In genomic region chr10:50910400-50910799, GRCm38 (mm10) we compare ENCODE assay signal across 8 mouse cellular contexts. TPM values are rescaled to one million over a fixed set of nuclear protein-coding genes. Genes with fewer than 3 reads are reported as not detected.
A peak's percentile ranks its signal among the peaks of the same experiment; 100 is the strongest.
DNase-seq lines count a peak whose midpoint lies in the region; ATAC-seq and TF ChIP-seq lines count a peak whose summit lies in the region.

No protein-coding gene starts in this region.

- no peak for TF ChIP-seq CTCF in layer of hippocampus, adult 2 months (conservative IDR thresholded peaks at IDR 0.05)

- peaks cover 76% of the 10 kb centered on the region for H3K27me3 ChIP-seq in lung, embryonic 15.5 days
- peaks cover 69% of the 10 kb centered on the region for H3K27me3 ChIP-seq in forebrain, embryonic 11.5 days (ENCODE audit: control insufficient read depth, insufficient read depth, low read length)
- peaks cover 56% of the 10 kb centered on the region for H3K27me3 ChIP-seq in limb, embryonic 11.5 days (ENCODE audit: control insufficient read depth, insufficient read depth, low read length)
- H3K27me3 ChIP-seq in neural tube, embryonic 14.5 days (ENCODE audit: control insufficient read depth, insufficient read depth, low read length) = peaks cover 65% of the 10 kb centered on the region

- H3K27ac ChIP-seq in lung, embryonic 15.5 days = no peak overlapping the region
- H3K27ac ChIP-seq in forebrain, embryonic 11.5 days (ENCODE audit: low read depth, low read length) = no peak overlapping the region
- no peak overlapping the region for H3K27ac ChIP-seq in limb, embryonic 11.5 days (replicated peaks; ENCODE audit: low read depth, low read length)
- H3K27ac ChIP-seq in neural tube, embryonic 14.5 days (ENCODE audit: low read depth, low read length) = no peak overlapping the region
- no peak overlapping the region for H3K27ac ChIP-seq in layer of hippocampus, adult 2 months

- H3K9ac ChIP-seq in lung, embryonic 15.5 days = no peak overlapping the region
- no peak overlapping the region for H3K9ac ChIP-seq in forebrain, embryonic 11.5 days (ENCODE audit: low read length)
- no peak overlapping the region for H3K9ac ChIP-seq in limb, embryonic 11.5 days (ENCODE audit: low read length)
- no peak overlapping the region for H3K9ac ChIP-seq in neural tube, embryonic 14.5 days (replicated peaks; ENCODE audit: low read depth, low read length)

- no peak for DNase-seq in lung, adult 18-20 months
- DNase-seq in forebrain, embryonic 11.5 days (ENCODE audit: low spot score) = peak; percentile 64
- DNase-seq in limb, embryonic 11.5 days (ENCODE audit: low spot score) = peak; percentile 55
- no peak for DNase-seq in layer of hippocampus, adult 2 months (ENCODE audit: low spot score in 2 of 2)
- DNase-seq in spleen, adult 18-20 months = no peak
- DNase-seq in thymus, postnatal 25 days = no peak

- H3K9me3 ChIP-seq in lung, embryonic 15.5 days = no peaks in the 10 kb centered on the region
- H3K9me3 ChIP-seq in forebrain, embryonic 11.5 days (ENCODE audit: control insufficient read depth, low read length) = no peaks in the 10 kb centered on the region
- H3K9me3 ChIP-seq in limb, embryonic 11.5 days (ENCODE audit: control insufficient read depth, low read length) = no peaks in the 10 kb centered on the region
- H3K9me3 ChIP-seq in neural tube, embryonic 14.5 days (ENCODE audit: control insufficient read depth, low read length) = no peaks in the 10 kb centered on the region

- H3K4me1 ChIP-seq in lung, embryonic 15.5 days = 0 out of 2 replicates have a peak, but pooled peaks cover 4% of the 10 kb centered on the region
- peaks cover 3% of the 10 kb centered on the region; the same call in 1 of the 2 replicates for H3K4me1 ChIP-seq in forebrain, embryonic 11.5 days (replicated peaks; ENCODE audit: control insufficient read depth, insufficient read depth, low read length)
- no peaks in the 10 kb centered on the region for H3K4me1 ChIP-seq in limb, embryonic 11.5 days (ENCODE audit: control insufficient read depth, insufficient read depth, low read length)
- peaks cover 6% of the 10 kb centered on the region; the same call in 1 of the 2 replicates for H3K4me1 ChIP-seq in neural tube, embryonic 14.5 days (ENCODE audit: control insufficient read depth, insufficient read depth, low read length)

- H3K4me2 ChIP-seq in lung, embryonic 15.5 days = peak overlapping the region; percentile 29
- H3K4me2 ChIP-seq in forebrain, embryonic 11.5 days (ENCODE audit: low read depth, low read length, severe bottlenecking) = peak overlapping the region; percentile 38
- H3K4me2 ChIP-seq in limb, embryonic 11.5 days (ENCODE audit: low read depth, severe bottlenecking) = peak overlapping the region; percentile 27; the same call in 1 of the 2 replicates
- H3K4me2 ChIP-seq in neural tube, embryonic 14.5 days (ENCODE audit: low read depth, low read length) = peak overlapping the region; percentile 33

- H3K36me3 ChIP-seq in lung, embryonic 15.5 days = no peaks in the 10 kb centered on the region
- H3K36me3 ChIP-seq in forebrain, embryonic 11.5 days (ENCODE audit: control insufficient read depth, insufficient read depth, low read length) = no peaks in the 10 kb centered on the region
- no peaks in the 10 kb centered on the region for H3K36me3 ChIP-seq in limb, embryonic 11.5 days (ENCODE audit: control insufficient read depth, insufficient read depth, low read length)
- H3K36me3 ChIP-seq in neural tube, embryonic 14.5 days (ENCODE audit: control insufficient read depth, insufficient read depth, low read length) = no peaks in the 10 kb centered on the region

- 6% methylated on average over 16 of the region's 16 CpGs for WGBS in lung, embryonic 15.5 days
- 0% methylated on average over 16 of the region's 16 CpGs for WGBS in forebrain, embryonic 11.5 days
- whole genome bisulfite sequencing in limb, embryonic 11.5 days = 2% methylated on average over 16 of the region's 16 CpGs
- 3% methylated on average over 16 of the region's 16 CpGs for WGBS in neural tube, embryonic 14.5 days

- H3K4me3 ChIP-seq in lung, embryonic 15.5 days = 0 out of 2 replicates have a peak overlapping the region, but pooled peaks have one; percentile 5
- peak overlapping the region; percentile 17 for H3K4me3 ChIP-seq in forebrain, embryonic 11.5 days (ENCODE audit: low read depth, low read length)
- no peak overlapping the region for H3K4me3 ChIP-seq in limb, embryonic 11.5 days (ENCODE audit: low read depth, low read length)
- no peak overlapping the region for H3K4me3 ChIP-seq in neural tube, embryonic 14.5 days (ENCODE audit: low read depth, low read length)
- H3K4me3 ChIP-seq in layer of hippocampus, adult 2 months = no peak overlapping the region

- no peak for ATAC-seq in lung, embryonic 15.5 days (ENCODE audit: borderline replicate concordance, extremely low read depth, low FRiP score, low TSS enrichment)
- ATAC-seq in forebrain, embryonic 11.5 days (replicated peaks; ENCODE audit: low FRiP score) = peak; percentile 62
- ATAC-seq in limb, embryonic 11.5 days (ENCODE audit: insufficient number of reproducible peaks, low FRiP score, low TSS enrichment, low read depth) = peak; percentile 46
- ATAC-seq in neural tube, embryonic 14.5 days (ENCODE audit: low read depth) = peak; percentile 62

RNA-seq across cellular contexts. Expression of gene Sim1, which starts 15.8 kb away (rescaled TPM):
- not detected in 2 replicates for polyA plus RNA-seq in lung, embryonic 15.5 days (2015; fragmentation: Nextera tagmentation; extraction: Ambion mirVana)
- 4.3 and 4.8 TPM in 2 replicates for polyA plus RNA-seq in forebrain, embryonic 11.5 days (2014; fragmentation: Nextera tagmentation; extraction: Ambion mirVana)
- 0.49 and 1.1 TPM in 2 replicates for polyA plus RNA-seq in limb, embryonic 11.5 days (2014; fragmentation: Nextera tagmentation; extraction: Ambion mirVana)
- 1.8 and 2.0 TPM in 2 replicates for polyA plus RNA-seq in neural tube, embryonic 14.5 days (2014; fragmentation: Nextera tagmentation; extraction: Ambion mirVana)
- not detected for total RNA-seq in layer of hippocampus, adult 2 months (2021)

Comparison
In these comparisons a context has a peak if more than half of its experiments do, and no peak if none do; other contexts are left out.
1. H3K4me3 ChIP-seq: peak in lung, embryonic 15.5 days (single experiment) and forebrain, embryonic 11.5 days (single experiment); none in limb, embryonic 11.5 days (single experiment), neural tube, embryonic 14.5 days (single experiment) and layer of hippocampus, adult 2 months (single experiment).
2. DNase-seq: peak in forebrain, embryonic 11.5 days (single experiment) and limb, embryonic 11.5 days (single experiment); none in lung, adult 18-20 months (0 of 2), layer of hippocampus, adult 2 months (0 of 2), spleen, adult 18-20 months (0 of 2) and thymus, postnatal 25 days (single experiment).
3. Peak in every context shown above with its lines, with median percentiles within 50 percentile points of each other: H3K4me2 ChIP-seq.